Mouse (Mus musculus) embryonic fibroblast, embryonic 13.5 days (primary cell): ENCODE measurements around the gene Yars.

Experiments used
- CTCF ChIP-seq: IDR thresholded peaks from 2 replicates; pipeline ENCODE4 v1.5.1; 2011; ENCODE audit warnings: mild to moderate bottlenecking, control low read depth, low read length, moderate library complexity, borderline replicate concordance; ENCODE audit not compliant: insufficient read depth
- POLR2A ChIP-seq: IDR thresholded peaks from 2 replicates; pipeline ENCODE4 v1.6.1; 2011; ENCODE audit warnings: low read depth, mild to moderate bottlenecking, control low read depth, low read length, moderate library complexity

DNA sequence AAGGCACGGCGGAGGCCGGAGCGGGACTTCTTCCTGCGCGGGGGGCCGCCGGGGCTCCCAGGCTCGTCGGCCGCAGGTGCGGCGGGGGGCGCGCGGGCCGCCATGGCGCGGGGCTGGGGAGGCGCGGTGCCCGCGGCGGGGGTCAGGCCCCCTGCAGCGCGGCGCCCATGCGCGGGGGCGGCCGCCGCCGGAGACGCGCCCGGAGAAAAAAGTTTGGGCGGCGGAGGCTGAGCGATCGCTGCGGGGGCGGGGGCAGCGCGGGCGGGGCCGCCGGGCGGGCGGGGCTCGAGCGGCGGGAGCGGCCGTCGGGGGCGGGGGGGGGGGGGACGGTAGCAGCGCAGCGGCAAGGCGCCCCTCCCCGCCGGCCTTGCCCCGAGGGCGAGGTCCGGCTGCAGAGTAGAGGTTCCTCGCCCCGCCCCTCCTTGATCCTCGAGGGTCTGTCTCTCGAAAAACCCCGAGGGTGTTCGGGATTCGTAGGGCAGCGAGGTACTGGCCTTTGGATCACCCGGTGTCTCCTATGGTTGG is 58.7 kb downstream of the Yars start:
- TF ChIP-seq CTCF (no peak), POLR2A (no peak)
